Mouse (Mus musculus) retina, postnatal 1 day (tissue): ENCODE measurements around the gene Adamts12.

ENCODE experiments used
- DNase-seq: peaks from one replicate; pipeline ENCODE4 v3.0.0-alpha.2; 2012

Adamts12 gene

DNA sequence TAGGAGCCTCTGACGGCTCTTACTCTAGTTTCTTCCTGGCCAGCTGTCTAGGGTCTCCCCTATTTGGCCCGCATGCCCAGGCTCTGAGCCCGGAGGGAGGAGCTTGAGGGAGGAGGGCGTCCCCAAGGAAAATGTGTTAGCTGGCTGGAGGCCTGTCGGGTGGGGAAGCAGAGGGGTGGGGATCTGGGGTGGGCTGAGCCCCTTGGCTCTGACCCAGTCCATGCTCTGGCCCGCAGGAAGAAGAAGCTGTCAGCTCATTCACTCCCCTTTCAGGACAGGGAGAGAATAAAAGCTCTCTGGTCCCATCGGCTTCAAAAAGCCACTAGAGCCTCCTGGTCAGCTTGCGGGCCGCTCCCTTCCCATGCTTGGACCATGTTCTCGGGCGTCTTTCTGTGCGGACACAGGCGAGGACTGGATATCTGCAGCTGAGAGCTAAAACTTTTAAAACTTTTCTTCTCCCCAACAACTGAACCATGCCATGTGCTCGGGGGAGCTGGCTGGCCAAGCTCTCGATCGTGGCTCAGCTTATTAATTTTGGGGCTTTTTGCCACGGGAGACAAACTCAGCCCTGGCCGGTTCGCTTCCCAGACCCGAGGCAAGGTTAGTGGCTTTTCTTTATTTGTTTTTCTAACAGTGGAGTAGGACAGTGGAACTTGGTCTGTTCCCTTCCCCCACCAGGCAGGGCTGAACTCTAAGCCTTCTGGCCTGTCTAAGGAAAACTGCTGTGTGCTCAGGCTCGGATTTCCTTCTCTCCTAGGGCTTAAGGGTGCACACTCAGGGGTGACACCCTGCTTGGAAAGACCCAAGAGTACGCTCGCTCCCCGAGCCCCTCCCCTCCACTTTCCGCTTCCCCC lies at the start of gene Adamts12:
TSS of gene Adamts12 (plus strand) at position 233 of the 854 bp plus-strand sequence.
- peak; percentile 77 for DNase-seq

GRCm38 (mm10) chr15:11014931-11015330 lies 49.7 kb upstream of the Adamts12 start:
- no peak for DNase-seq

GRCm38 (mm10) chr15:11026801-11027561 lies 37.6 kb upstream of the Adamts12 start:
- DNase-seq = no peak

DNA sequence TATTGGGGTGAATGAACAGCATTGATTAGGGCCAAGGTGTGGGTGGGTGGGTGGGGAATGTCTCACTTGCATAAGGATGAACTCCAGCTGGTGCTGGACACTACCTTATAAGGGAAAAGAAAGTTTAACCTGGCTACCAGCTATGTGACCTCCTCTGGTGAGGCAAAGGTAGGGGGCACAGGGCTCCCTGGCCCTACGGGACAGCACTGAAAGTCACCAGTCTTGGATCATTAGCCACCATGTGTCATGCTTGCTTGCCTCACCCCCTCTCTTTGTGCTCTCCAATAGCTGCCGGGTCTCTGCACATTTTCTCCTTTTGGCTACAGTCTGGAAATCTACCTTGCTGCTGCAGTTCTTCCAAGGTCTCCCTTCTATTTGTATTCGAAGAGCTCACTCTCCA lies 34.4 kb upstream of the Adamts12 start:
- no peak for DNase-seq

DNA sequence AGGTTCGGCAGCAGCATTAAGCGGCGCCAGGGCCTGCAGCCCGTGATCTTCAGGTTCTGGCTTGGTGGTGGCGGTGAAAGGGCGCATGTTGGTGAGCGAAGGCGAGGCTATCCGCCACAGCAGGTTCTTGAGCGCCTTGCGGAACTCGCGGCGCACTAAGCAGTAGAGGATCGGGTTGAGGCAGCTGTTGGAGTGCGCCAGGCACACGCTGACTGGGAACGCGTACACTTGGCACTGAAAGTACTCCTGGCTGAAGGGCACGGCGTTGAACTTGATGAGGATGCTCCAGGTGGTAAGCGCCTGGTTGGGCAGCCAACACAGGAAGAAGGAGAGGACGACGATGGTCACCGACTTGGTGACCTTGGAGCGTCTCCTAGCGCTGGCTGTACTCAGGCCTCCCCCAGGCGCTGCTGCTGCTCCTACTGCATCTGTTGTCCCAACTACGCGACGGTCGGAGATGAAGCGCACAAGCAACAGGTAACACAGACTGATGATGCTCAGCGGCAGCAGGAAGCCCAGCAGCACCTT lies 28.6 kb upstream of the Adamts12 start:
- peak; percentile 41 for DNase-seq

GRCm38 (mm10) chr15:11036535-11037375 lies 27.8 kb upstream of the Adamts12 start:
- DNase-seq = peak; percentile 52

- peak; percentile 45 for DNase-seq
Observed at GRCm38 (mm10) chr15:11037376-11037695, 27.3 kb upstream of the Adamts12 start.

DNA sequence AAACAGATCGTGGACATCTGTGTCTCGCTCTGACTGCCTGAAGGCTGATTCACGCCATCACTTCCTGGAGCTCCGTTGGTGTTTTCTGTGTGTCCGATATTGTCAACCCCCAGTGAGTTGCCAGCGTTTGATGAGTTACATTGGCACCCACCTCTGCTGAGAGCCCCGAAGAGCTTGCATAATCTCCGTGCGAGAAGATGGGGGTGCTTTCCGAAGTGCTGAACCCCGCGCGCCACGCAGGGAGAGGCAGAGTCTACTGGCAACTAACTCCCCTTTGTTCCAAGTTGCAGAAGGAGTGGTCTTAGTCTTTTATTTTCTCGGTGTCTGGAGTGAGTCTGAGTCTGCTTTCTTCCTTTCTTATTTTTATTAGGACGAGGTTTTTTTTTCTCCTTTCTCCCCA lies 26.9 kb upstream of the Adamts12 start, which contains the start of gene Rxfp3:
TSS of gene Rxfp3 (minus strand) at position 281 of the 400 bp plus-strand sequence.
- DNase-seq = peak; percentile 30

- peak; percentile 76 for DNase-seq
Observed at GRCm38 (mm10) chr15:11038476-11038875, 26.1 kb upstream of the Adamts12 start.

GRCm38 (mm10) chr15:11040067-11040466 lies 24.5 kb upstream of the Adamts12 start:
- no peak for DNase-seq

DNA sequence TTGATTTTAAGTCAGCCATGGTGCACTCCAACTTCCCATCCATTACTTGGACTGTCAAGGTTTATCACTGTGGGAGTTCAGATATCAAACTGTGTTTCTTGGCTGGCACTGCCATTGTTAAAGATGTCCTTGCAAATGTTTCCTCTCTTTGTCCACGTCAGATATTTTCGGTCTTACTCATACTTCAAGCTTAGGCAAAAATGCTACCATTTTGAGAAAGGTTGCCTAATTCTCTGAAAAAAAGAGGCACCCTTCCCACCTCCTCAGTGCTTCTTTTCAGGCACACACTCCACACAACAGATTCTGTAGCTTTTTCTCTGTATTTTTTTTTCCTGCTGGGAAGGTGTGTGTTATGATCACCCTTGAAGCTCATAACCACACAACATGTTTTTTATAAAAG lies 23.4 kb upstream of the Adamts12 start:
- DNase-seq = no peak

DNA sequence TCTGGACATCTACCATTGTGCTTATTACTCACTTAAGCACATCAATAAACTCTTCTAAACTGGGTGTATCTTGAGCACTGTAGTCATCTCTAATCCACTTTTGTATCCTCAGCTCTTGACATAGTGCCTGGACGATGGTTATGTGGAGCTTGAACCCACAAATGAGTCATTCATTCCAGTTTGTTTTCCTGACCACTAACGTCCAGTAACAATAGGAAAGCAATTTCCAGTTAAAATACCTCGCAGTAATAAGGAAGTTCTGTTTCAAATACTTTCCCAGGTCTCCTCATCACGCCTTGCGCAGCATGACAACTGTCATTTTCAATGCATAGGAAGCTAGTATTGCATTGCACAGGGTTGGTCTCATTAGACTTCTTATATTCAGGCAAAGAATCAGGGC lies 21.8 kb upstream of the Adamts12 start:
- DNase-seq = no peak

DNA sequence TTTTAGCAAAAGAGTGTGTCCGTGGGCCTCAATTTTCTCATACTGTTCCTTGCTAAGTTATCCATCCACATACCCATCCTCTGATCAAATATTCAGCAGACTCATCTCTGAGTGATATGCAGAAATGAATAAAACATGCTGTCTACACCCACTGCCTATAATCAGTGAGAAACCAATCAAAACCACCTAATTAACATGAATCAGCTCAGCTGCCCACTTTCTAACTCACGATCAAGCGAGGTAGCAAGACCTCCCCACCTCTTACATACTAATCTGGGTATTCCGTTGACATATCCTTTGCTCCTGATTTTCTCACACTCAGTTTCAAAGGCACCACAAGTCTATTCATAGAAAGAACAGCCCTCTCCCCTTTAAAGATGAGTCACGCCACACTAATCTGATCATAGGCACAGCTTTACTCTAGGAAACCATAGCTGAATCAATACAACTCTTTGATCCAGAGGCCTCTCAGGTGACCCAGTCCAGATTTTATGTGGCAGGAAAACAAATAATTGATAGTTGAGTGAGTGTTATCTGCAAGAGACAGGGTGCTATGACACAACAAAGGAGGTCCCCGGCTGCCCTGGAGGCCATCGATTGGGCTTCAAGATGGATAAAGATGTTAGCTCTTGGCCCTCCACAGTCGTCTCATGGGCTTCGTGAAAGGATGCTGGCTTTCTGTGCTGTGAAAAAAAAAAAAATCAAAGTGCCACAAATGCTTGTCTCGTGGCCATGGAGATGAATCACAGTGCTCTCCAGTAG lies 10.7 kb upstream of the Adamts12 start:
- no peak for DNase-seq

DNA sequence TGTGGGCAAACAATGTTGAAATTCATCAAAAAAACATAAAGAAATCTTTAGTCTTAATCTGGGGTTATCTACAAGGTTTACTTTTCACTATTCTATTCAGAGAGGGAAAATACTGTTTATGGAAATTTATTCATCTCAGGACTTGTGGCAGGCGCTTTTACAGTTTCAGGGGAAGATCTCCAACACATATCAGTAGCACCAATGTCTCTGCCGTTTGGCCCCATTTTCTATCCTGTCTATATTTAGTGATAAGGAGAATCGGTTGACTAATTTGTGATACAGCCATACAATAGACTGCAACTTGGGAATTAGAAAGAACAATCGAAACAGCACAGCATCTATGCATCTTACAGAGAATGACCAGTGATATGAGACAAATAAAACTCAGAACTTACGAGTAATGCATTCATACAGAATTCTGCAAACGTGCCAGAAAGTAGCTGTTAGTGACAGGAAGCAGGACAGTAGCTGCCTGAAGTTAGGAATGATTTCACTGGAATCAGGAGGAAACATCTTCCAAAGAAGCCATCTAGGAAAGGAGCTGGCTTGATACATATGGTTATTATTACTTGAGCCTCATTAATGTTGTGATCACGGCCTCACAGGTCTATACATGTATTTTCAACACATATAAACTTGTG lies 10.0 kb upstream of the Adamts12 start:
- no peak for DNase-seq

DNA sequence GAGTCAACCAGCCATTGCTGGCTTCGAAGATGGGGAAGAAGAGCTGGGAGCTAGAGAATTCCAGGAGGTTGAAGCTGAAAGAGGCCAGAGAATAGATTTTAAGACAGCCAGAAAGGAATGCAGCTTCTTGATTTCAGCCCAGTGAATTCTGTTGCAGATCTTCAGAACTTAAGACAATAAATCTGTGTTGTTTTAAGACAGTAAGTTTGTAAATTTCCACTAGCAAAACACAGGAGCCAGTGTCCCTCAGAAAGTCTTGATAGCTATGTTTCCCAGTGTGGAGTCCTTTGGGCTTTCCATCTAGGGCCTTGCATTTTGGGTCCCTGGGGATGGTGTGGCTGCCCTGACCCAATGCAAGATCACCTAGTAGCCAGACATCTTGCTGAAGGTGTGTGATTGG lies 1.7 kb upstream of the Adamts12 start:
- no peak for DNase-seq

GRCm38 (mm10) chr15:11064160-11064557 lies 431 bp upstream of the Adamts12 start:
- peak; percentile 36 for DNase-seq

- DNase-seq = no peak
Observed at GRCm38 (mm10) chr15:11065528-11066171, 1.1 kb downstream of the Adamts12 start.

DNA sequence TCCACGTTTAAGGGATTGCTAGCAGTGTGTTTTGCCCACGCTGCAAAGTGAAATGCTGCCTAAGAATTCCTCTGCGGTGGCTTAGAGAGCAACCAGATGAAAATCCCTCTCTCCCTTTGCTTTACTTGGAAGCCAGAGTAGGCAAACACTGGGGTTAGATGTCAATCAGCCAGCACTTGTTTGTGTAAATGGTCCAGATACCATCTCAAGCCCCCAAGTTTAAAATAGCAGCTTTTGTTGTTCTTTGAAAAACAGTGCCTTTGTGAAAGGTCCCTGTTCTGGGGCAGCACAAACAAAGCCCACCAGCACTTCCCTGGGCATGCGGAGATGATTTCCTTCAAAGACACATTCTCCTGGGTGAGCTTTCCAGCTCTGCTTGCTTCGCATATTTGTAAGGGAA lies 1.7 kb downstream of the Adamts12 start:
- DNase-seq = peak; percentile 11

DNA sequence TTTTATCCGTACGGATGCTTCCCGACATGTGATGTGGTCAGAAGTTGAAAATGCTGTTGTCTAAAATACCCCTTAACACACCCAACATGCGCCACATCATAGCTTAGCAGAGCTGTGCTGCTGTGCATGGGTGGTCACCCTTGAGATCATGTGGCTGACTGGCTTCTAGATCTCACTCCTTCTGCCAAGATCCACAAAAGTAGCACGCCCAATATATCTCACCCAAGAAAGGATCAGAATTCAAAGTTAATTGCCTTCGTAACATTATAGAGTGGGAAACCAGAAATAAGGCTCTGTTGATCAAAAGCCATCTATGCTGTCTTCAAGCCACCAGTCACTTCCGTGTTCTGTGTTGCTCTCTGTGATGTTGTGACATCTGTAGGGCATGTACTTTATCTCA lies 3.3 kb downstream of the Adamts12 start:
- no peak for DNase-seq

GRCm38 (mm10) chr15:11075726-11076361 lies 11.3 kb downstream of the Adamts12 start:
- DNase-seq = no peak
